Mouse (Mus musculus) T-helper 17 cell (primary cell): ENCODE data around the gene Clca3a1.
"Not testable (repeated sequence)": the region's sequence is repeated elsewhere in the genome, so short reads cannot be mapped to it uniquely, and the experiment has no call there.

Source experiments
- in situ Hi-C, 2 experiments: fragments of 300-600 bp; cut with MboI, MseI; formaldehyde crosslinking; loops; 1 replicate in 1 of 2; 2 replicates in 1 of 2; pipeline ENCODE4 v1.15.1; 2025; ENCODE audit warnings: high pct_unique_total_duplicates in 2 of 2

Clca3a1 gene

GRCm38 (mm10) chr3:144760592-144761309 lies at the start of gene Clca3a1:
Gene Clca3a1 (minus strand): TSS chr3:144760977.
- in situ Hi-C loops = no loop called here

- in situ Hi-C loops = loop anchor here in 1 of 2 experiments (5.0 kb wide), 1 partner anchor 61 kb away; no protein-coding TSS in a partner anchor
Observed at GRCm38 (mm10) chr3:144808153-144808925, 47.6 kb upstream of the Clca3a1 start.

GRCm38 (mm10) chr3:144806626-144807025 lies 45.8 kb upstream of the Clca3a1 start:
- in situ Hi-C loops = loop anchor here in 1 of 2 experiments (5.0 kb wide), 1 partner anchor 59 kb away; no protein-coding TSS in a partner anchor

- in situ Hi-C loops = no loop called here
Observed at GRCm38 (mm10) chr3:144801861-144802260, 41.1 kb upstream of the Clca3a1 start.

- in situ Hi-C loops = no loop called here
Observed at GRCm38 (mm10) chr3:144785181-144786148, 24.7 kb upstream of the Clca3a1 start.

- in situ Hi-C loops = no loop called here
Observed at GRCm38 (mm10) chr3:144765161-144765560, 4.4 kb upstream of the Clca3a1 start.

GRCm38 (mm10) chr3:144761454-144761853 lies 677 bp upstream of the Clca3a1 start:
- in situ Hi-C loops = no loop called here

GRCm38 (mm10) chr3:144759719-144760118 lies 1.1 kb downstream of the Clca3a1 start:
- in situ Hi-C loops = no loop called here

- in situ Hi-C loops = not testable (repeated sequence)
Observed at GRCm38 (mm10) chr3:144756103-144756502, 4.7 kb downstream of the Clca3a1 start.

GRCm38 (mm10) chr3:144753120-144753519 lies 7.7 kb downstream of the Clca3a1 start:
- in situ Hi-C loops = no loop called here

- in situ Hi-C loops = loop anchor here (5.0 to 25.0 kb wide), 2 partner anchors 58 to 1662 kb away; no protein-coding TSS in a partner anchor
Observed at GRCm38 (mm10) chr3:144749062-144749963, 11.5 kb downstream of the Clca3a1 start.

- in situ Hi-C loops = loop anchor here (5.0 to 25.0 kb wide), 2 partner anchors 60 to 1660 kb away; no protein-coding TSS in a partner anchor
Observed at GRCm38 (mm10) chr3:144747706-144748105, 13.1 kb downstream of the Clca3a1 start.

GRCm38 (mm10) chr3:144738396-144738795 lies 22.4 kb downstream of the Clca3a1 start:
- in situ Hi-C loops = loop anchor here in 1 of 2 experiments (25.0 kb wide), 1 partner anchor 1651 kb away; no protein-coding TSS in a partner anchor

- in situ Hi-C loops = loop anchor here in 1 of 2 experiments (25.0 kb wide), 1 partner anchor 1650 kb away; no protein-coding TSS in a partner anchor
Observed at GRCm38 (mm10) chr3:144736831-144737230, 23.9 kb downstream of the Clca3a1 start.

GRCm38 (mm10) chr3:144723455-144723854 lies 37.3 kb downstream of the Clca3a1 start:
- in situ Hi-C loops = loop anchor here (5.0 to 25.0 kb wide), 2 partner anchors 394 to 1789 kb away; partner anchors contain the start of genes Odf2l (in 1 of the 2) and Rpf1 (in 1 of the 2)

- in situ Hi-C loops = loop anchor here (5.0 to 25.0 kb wide), 2 partner anchors 395 to 1790 kb away; partner anchors contain the start of genes Odf2l (in 1 of the 2) and Rpf1 (in 1 of the 2)
Observed at GRCm38 (mm10) chr3:144722566-144722965, 38.2 kb downstream of the Clca3a1 start.

GRCm38 (mm10) chr3:144721860-144722256 lies 38.9 kb downstream of the Clca3a1 start:
- in situ Hi-C loops = loop anchor here (5.0 to 25.0 kb wide), 2 partner anchors 395 to 1790 kb away; partner anchors contain the start of genes Odf2l (in 1 of the 2) and Rpf1 (in 1 of the 2)

GRCm38 (mm10) chr3:144721077-144721859 lies 39.5 kb downstream of the Clca3a1 start:
- in situ Hi-C loops = loop anchor here (5.0 to 25.0 kb wide), 2 partner anchors 396 to 1791 kb away; partner anchors contain the start of genes Odf2l (in 1 of the 2) and Rpf1 (in 1 of the 2)
